In the genomic region with DNA sequence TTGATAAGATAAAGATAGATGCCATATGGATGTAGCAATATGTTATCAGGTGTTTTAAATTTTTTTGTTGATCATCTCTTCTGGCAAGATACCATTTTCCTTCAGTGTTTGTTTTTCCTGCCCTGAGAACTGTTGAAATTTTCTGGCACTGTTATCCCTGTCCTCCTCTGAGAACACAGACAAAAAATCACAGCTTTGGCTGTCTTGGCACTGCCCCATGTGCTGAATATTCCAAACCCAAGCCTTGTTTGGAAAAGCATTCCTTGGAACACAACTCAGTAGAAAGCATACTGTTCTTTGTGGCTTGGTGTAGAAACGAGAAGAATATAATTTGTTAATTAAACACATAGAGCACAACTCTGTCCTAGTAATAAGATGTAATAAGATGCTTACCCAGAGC, we compare ENCODE assay signal across 10 mouse cellular contexts.
A peak's percentile ranks its signal among the peaks of the same experiment; 100 is the strongest.
DNase-seq lines count a peak whose midpoint lies in the region; ATAC-seq lines count a peak whose summit lies in the region.
"Had no signal": no experiment of that assay in that cellular context is flagged by ENCODE, and none has a peak within 500 bp of the region (broad histone marks: within the 10 kb centered on the region; RNA-seq: fewer than 3 reads in every experiment).

No protein-coding gene starts in this region.

- ATAC-seq in inflammation-experienced regulatory T-cells, adult 6 months: no peak
- ATAC-seq: Patski had no signal

- intact Hi-C loops in left cerebral cortex, postnatal 4 days (cut with DNase I): no loop called here

- peak; percentile 21 for DNase-seq in adrenal gland, postnatal 14 days
- DNase-seq in adrenal gland, adult 18-20 months (ENCODE audit: low spot score in 2 of 2): no peak
- DNase-seq in brain, embryonic 18.5 days (ENCODE audit: low read depth, low spot score): peak; percentile 64
- DNase-seq in gastrocnemius, postnatal 10 days: peak; percentile 15
- peak; percentile 5 for DNase-seq in left cerebral cortex, postnatal 4 days
- no peak for DNase-seq in embryo, embryonic 11 days
- no peak for DNase-seq in c-Kit-positive CD71-positive TER-119-positive erythroid progenitor cells, embryonic 14.5 days (ENCODE audit: low spot score)
- DNase-seq: kidney, postnatal 10 days had no signal

Comparison
In these comparisons a context has a peak if more than half of its experiments do, and no peak if none do; other contexts are left out.
1. DNase-seq: peak in adrenal gland, postnatal 14 days (single experiment), brain, embryonic 18.5 days (single experiment), gastrocnemius, postnatal 10 days (single experiment) and left cerebral cortex, postnatal 4 days (single experiment); none in adrenal gland, adult 18-20 months (0 of 2), embryo, embryonic 11 days (single experiment) and c-Kit-positive CD71-positive TER-119-positive erythroid progenitor cells, embryonic 14.5 days (single experiment).